Mouse (Mus musculus): ENCODE data around the gene Lifr. TPM values are rescaled to one million over a fixed set of nuclear protein-coding genes. Genes with fewer than 3 reads are reported as not detected.

The Lifr gene
- polyA plus RNA-seq, 1 experiment from 2014 or later: 31.4 TPM

DNA sequence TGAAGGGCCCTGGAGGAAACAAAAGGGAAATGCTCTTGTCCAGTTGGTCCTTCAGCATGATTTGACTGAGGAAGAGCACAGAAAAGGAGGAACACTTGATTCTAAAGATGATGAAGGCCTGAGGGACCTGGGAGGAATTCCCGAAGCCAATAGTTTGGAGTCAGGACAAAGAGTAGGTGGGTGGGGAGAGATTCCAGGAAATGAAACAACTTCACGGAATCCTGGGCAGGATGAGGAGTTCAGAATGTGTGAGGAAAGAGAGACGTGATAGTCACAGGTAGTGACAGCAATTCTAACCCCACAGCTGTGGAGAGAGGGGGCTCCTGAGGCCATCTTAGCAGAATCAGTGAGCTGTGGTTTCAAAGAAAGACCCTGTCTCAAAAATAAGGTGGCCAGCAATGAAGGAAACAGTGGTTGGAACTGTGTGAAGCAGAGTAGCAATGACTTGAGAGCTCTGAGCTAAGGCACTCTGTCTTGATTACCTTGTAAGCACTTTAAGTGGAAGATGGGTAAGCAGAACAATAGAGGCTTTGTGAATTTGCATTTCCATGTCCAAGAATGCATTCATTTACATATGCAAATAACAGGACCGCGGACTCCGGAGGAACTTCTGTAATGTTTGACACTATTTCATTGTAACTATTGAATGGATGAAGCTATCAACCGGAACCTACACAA lies 25.1 kb downstream of the Lifr start:
- Histone ChIP-seq H3K9ac (ENCODE audit: low read depth, low read length) (no peak overlapping the region), H3K27me3 (ENCODE audit: control insufficient read depth, insufficient read depth, low read length) (no peaks in the 10 kb centered on the region), H3K27ac (ENCODE audit: low read depth, low read length) (no peak overlapping the region), H3K4me1 (ENCODE audit: control insufficient read depth, insufficient read depth, low read length) (no peaks in the 10 kb centered on the region), H3K36me3 (ENCODE audit: control insufficient read depth, insufficient read depth, low read length) (no peaks in the 10 kb centered on the region), H3K4me3 (ENCODE audit: low read depth, low read length) (no peak overlapping the region), H3K9me3 (replicated peaks; ENCODE audit: control insufficient read depth, low read length) (no peaks in the 10 kb centered on the region), H3K4me2 (no peak overlapping the region)
- 60% methylated on average over 7 of the region's 7 CpGs for WGBS (ENCODE audit: insufficient replicate concordance)
- ATAC-seq (replicated peaks; ENCODE audit: insufficient number of reproducible peaks, low FRiP score, low TSS enrichment): no peak

DNA sequence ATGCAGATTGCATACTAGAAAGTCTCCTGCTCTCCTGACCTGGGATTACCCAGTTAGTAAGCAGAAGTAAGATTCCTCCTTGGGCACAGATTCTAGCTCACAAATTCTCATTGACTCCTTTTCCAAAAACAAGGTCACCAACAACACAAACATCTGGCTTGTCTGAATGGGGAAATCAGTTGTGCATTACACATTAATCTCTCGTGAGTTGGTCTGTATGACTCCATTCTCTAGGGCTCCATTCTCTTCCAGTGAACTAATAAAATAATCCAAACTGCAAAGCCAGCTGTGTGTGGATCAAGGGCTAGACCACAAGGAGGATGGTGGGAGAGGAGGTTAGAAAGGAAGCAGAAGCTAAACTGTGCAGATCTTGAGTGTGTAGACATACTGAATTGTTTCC lies 25.8 kb downstream of the Lifr start:
- Histone ChIP-seq H3K36me3 (ENCODE audit: control insufficient read depth, insufficient read depth, low read length) (no peaks in the 10 kb centered on the region), H3K9me3 (replicated peaks; ENCODE audit: control insufficient read depth, low read length) (no peaks in the 10 kb centered on the region), H3K27ac (ENCODE audit: low read depth, low read length) (no peak overlapping the region), H3K4me2 (no peak overlapping the region), H3K4me1 (ENCODE audit: control insufficient read depth, insufficient read depth, low read length) (no peaks in the 10 kb centered on the region), H3K9ac (ENCODE audit: low read depth, low read length) (no peak overlapping the region), H3K27me3 (ENCODE audit: control insufficient read depth, insufficient read depth, low read length) (no peaks in the 10 kb centered on the region), H3K4me3 (ENCODE audit: low read depth, low read length) (no peak overlapping the region)
- 80% methylated on average over 1 of the region's 1 CpGs for WGBS (ENCODE audit: insufficient replicate concordance)
- no peak for ATAC-seq (replicated peaks; ENCODE audit: insufficient number of reproducible peaks, low FRiP score, low TSS enrichment)

DNA sequence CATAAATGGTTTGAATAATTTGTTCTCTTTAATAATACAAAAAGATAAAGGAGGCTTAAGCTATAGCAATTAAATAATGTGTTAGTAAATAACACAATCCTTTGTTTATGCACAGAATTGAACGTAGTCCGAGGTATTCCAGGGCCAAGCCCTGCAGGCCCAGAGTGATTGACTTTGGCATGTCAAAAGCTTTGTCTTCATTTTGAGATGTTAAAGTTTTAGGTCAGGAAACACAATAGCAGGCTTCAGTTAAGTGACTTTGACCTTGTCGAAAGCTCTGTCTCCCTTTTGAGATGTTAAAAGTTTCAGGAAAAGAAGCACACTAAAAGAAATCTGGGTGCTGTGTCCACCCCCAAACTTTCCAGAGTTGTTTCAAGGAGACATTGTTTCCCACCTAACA lies 26.3 kb downstream of the Lifr start:
- Histone ChIP-seq H3K4me3 (ENCODE audit: low read depth, low read length) (no peak overlapping the region), H3K27me3 (ENCODE audit: control insufficient read depth, insufficient read depth, low read length) (no peaks in the 10 kb centered on the region), H3K36me3 (ENCODE audit: control insufficient read depth, insufficient read depth, low read length) (no peaks in the 10 kb centered on the region), H3K9ac (ENCODE audit: low read depth, low read length) (no peak overlapping the region), H3K4me2 (no peak overlapping the region), H3K9me3 (replicated peaks; ENCODE audit: control insufficient read depth, low read length) (no peaks in the 10 kb centered on the region), H3K27ac (ENCODE audit: low read depth, low read length) (no peak overlapping the region), H3K4me1 (ENCODE audit: control insufficient read depth, insufficient read depth, low read length) (no peaks in the 10 kb centered on the region)
- no peak for ATAC-seq (replicated peaks; ENCODE audit: insufficient number of reproducible peaks, low FRiP score, low TSS enrichment)
- 74% methylated on average over 3 of the region's 3 CpGs for whole genome bisulfite sequencing (ENCODE audit: insufficient replicate concordance)

DNA sequence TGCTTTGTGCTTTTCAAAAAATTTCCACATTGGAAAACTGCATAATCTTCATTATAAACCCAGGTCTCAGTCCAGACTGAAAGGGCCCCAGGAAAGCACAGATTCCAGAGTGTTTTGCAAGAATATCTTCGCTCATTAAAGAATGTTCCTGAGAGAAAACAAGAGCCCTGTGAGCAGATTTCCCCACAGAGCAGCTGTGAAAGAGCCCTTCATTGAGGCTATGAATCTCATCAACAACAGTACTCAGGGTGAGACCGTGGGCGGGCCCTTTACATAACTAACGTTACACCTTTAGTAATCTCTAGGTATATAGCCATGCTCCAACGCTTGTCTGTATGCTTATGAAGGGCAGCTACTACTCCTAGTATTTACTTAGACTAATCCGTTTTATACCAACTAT lies 27.5 kb downstream of the Lifr start:
- no peaks in the 10 kb centered on the region for H3K36me3 ChIP-seq (ENCODE audit: control insufficient read depth, insufficient read depth, low read length)
- no peak for ATAC-seq (replicated peaks; ENCODE audit: insufficient number of reproducible peaks, low FRiP score, low TSS enrichment)
- H3K4me2 ChIP-seq: no peak overlapping the region
- H3K9ac ChIP-seq (ENCODE audit: low read depth, low read length): no peak overlapping the region
- no peaks in the 10 kb centered on the region for H3K9me3 ChIP-seq (replicated peaks; ENCODE audit: control insufficient read depth, low read length)
- 85% methylated on average over 6 of the region's 6 CpGs for WGBS (ENCODE audit: insufficient replicate concordance)
- no peak overlapping the region for H3K27ac ChIP-seq (ENCODE audit: low read depth, low read length)
- no peaks in the 10 kb centered on the region for H3K27me3 ChIP-seq (ENCODE audit: control insufficient read depth, insufficient read depth, low read length)
- H3K4me3 ChIP-seq (ENCODE audit: low read depth, low read length): no peak overlapping the region
- no peaks in the 10 kb centered on the region for H3K4me1 ChIP-seq (ENCODE audit: control insufficient read depth, insufficient read depth, low read length)

DNA sequence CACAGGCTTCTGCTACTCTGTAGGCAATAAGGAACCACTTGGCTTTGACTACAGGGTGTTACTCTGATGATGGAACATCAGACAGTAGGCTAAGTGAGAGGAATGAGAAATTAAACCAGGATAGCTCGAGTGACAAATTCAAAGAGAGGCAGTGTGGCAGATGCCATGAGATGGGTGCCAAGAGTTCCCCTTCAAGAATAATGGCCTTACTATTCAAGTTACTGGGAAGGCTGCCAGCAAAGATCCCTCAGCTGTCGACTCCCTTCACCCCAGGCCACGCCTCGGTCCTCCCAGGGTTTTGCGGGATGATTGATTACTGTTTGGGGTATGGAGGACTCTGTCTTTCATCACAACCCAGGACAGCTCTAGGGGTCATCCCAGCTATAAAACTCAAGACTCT lies 28.4 kb downstream of the Lifr start:
- Histone ChIP-seq H3K4me2 (no peak overlapping the region), H3K9me3 (replicated peaks; ENCODE audit: control insufficient read depth, low read length) (no peaks in the 10 kb centered on the region), H3K4me3 (ENCODE audit: low read depth, low read length) (no peak overlapping the region), H3K9ac (ENCODE audit: low read depth, low read length) (no peak overlapping the region), H3K4me1 (ENCODE audit: control insufficient read depth, insufficient read depth, low read length) (no peaks in the 10 kb centered on the region), H3K36me3 (ENCODE audit: control insufficient read depth, insufficient read depth, low read length) (no peaks in the 10 kb centered on the region), H3K27ac (ENCODE audit: low read depth, low read length) (no peak overlapping the region), H3K27me3 (ENCODE audit: control insufficient read depth, insufficient read depth, low read length) (no peaks in the 10 kb centered on the region)
- 32% methylated on average over 5 of the region's 5 CpGs for WGBS (ENCODE audit: insufficient replicate concordance)
- no peak for ATAC-seq (replicated peaks; ENCODE audit: insufficient number of reproducible peaks, low FRiP score, low TSS enrichment)

DNA sequence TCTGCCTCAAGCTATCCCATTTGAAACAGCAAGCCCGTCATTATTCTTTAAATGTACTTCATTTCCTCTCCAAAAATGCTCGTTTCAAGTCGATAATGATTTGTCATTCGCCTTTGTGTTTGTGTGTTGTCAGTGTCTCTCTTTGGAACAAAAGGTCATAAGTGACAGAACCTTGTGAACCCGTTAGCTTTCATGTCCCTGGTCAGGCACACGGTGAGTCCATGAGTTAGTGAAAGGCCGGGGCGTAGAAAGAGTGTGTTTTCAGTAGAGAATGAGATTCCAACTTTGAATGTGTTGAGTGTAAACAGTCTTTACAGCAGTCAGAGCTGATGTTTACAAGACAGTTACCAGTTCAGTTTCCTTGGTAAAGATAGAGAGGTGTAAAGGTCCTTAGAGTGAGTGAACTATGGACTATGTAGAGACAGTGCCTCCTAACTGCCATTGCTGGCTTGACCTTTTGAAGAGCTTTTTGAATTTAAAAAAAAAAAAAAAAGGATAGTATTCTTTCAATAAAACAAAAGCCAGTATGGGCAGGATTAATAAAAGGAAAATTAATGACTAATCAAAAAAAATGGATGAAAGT lies 29.6 kb downstream of the Lifr start:
- H3K27ac ChIP-seq (ENCODE audit: low read depth, low read length): no peak overlapping the region
- H3K4me1 ChIP-seq (ENCODE audit: control insufficient read depth, insufficient read depth, low read length): no peaks in the 10 kb centered on the region
- no peak overlapping the region for H3K4me3 ChIP-seq (ENCODE audit: low read depth, low read length)
- WGBS (ENCODE audit: insufficient replicate concordance): 79% methylated on average over 8 of the region's 8 CpGs
- no peak overlapping the region for H3K9ac ChIP-seq (ENCODE audit: low read depth, low read length)
- no peaks in the 10 kb centered on the region for H3K27me3 ChIP-seq (ENCODE audit: control insufficient read depth, insufficient read depth, low read length)
- no peaks in the 10 kb centered on the region for H3K36me3 ChIP-seq (ENCODE audit: control insufficient read depth, insufficient read depth, low read length)
- no peaks in the 10 kb centered on the region for H3K9me3 ChIP-seq (replicated peaks; ENCODE audit: control insufficient read depth, low read length)
- H3K4me2 ChIP-seq: no peak overlapping the region
- no peak for ATAC-seq (replicated peaks; ENCODE audit: insufficient number of reproducible peaks, low FRiP score, low TSS enrichment)

DNA sequence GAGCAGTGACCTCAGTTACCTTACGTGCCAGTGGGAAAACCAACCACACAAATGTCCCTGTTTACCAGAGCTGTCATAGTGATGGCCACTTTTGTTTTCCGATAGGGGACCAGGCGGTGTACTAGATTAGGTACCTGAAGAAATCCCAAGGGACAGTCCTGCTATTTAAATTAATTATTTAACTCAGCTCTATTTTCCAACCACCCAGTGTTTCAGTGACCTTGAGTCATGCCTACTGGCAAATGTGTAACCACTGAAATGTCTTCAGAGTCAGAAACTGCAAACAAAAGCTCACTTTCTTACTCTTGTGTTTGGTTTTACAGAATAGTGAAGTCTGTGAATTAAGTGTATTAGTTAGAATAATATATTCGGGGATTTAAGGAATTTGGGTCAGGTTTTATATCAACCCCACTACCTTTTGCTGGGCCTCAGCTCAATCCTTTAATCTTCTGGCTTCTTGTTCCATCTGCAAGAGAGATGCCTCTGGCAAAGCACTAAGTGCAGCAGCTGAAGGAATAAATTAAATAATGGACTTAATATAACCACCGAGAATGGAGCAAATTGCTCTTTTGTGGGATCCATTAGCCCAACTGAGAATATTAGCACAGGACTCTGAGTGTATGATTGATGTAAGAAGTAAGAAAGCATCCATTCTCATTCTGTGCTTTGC lies 33.5 kb downstream of the Lifr start:
- Histone ChIP-seq H3K9me3 (replicated peaks; ENCODE audit: control insufficient read depth, low read length) (no peaks in the 10 kb centered on the region), H3K4me2 (no peak overlapping the region), H3K4me1 (ENCODE audit: control insufficient read depth, insufficient read depth, low read length) (no peaks in the 10 kb centered on the region; the same call in 1 of the 2 replicates), H3K9ac (ENCODE audit: low read depth, low read length) (no peak overlapping the region), H3K27ac (ENCODE audit: low read depth, low read length) (no peak overlapping the region), H3K36me3 (ENCODE audit: control insufficient read depth, insufficient read depth, low read length) (no peaks in the 10 kb centered on the region), H3K27me3 (ENCODE audit: control insufficient read depth, insufficient read depth, low read length) (no peaks in the 10 kb centered on the region), H3K4me3 (ENCODE audit: low read depth, low read length) (no peak overlapping the region)
- 68% methylated on average over 5 of the region's 5 CpGs for WGBS (ENCODE audit: insufficient replicate concordance)
- ATAC-seq (replicated peaks; ENCODE audit: insufficient number of reproducible peaks, low FRiP score, low TSS enrichment): no peak

DNA sequence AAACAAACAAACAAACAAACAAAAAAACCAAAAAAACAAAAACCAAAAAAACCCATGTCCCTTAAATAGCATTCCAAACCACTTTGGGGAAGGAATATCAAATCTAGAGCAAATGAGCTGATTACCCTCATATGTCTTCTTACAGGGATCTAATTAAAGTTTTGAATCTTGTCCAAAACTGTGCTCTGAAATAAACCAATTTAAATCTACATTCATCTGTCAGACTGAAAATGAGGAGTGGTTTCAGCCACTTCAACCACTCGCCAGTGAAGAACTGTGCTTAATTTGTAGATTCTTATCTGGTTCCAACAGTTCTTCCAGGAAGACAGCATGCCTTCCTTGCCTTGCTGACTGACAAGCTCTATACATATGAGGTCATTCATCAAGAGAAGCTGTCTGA lies 35.8 kb downstream of the Lifr start:
- 25% methylated on average over 1 of the region's 1 CpGs for WGBS (ENCODE audit: insufficient replicate concordance)
- Histone ChIP-seq H3K27me3 (ENCODE audit: control insufficient read depth, insufficient read depth, low read length) (no peaks in the 10 kb centered on the region), H3K9ac (ENCODE audit: low read depth, low read length) (no peak overlapping the region), H3K4me3 (ENCODE audit: low read depth, low read length) (no peak overlapping the region), H3K36me3 (ENCODE audit: control insufficient read depth, insufficient read depth, low read length) (no peaks in the 10 kb centered on the region), H3K27ac (ENCODE audit: low read depth, low read length) (no peak overlapping the region), H3K4me1 (ENCODE audit: control insufficient read depth, insufficient read depth, low read length) (peaks cover 10% of the 10 kb centered on the region), H3K9me3 (replicated peaks; ENCODE audit: control insufficient read depth, low read length) (no peaks in the 10 kb centered on the region), H3K4me2 (no peak overlapping the region)
- ATAC-seq (replicated peaks; ENCODE audit: insufficient number of reproducible peaks, low FRiP score, low TSS enrichment): no peak
